Comparison of ENCODE assay signal across 15 mouse cellular contexts in genomic region chr10:99182107-99182506, GRCm38 (mm10). TPM values are rescaled to one million over a fixed set of nuclear protein-coding genes. Genes with fewer than 3 reads are reported as not detected.
A peak's percentile ranks its signal among the peaks of the same experiment; 100 is the strongest.
DNase-seq lines count a peak whose midpoint lies in the region; ATAC-seq and TF ChIP-seq lines count a peak whose summit lies in the region.
"Had no signal": no experiment of that assay in that cellular context is flagged by ENCODE, and none has a peak within 500 bp of the region (broad histone marks: within the 10 kb centered on the region; RNA-seq: fewer than 3 reads in every experiment).

No protein-coding gene starts in this region.

- TF ChIP-seq POLR2A in spleen, adult 2 months (IDR thresholded peaks at IDR 0.05; ENCODE audit: low read depth, low read length) = no peak
- no peak for TF ChIP-seq POLR2A in bone marrow macrophage, adult 2 months (IDR thresholded peaks at IDR 0.05; ENCODE audit: borderline replicate concordance, low read depth, low read length)

- 7% methylated on average over 5 of the region's 5 CpGs for WGBS in spleen, adult 2 months
- 80% methylated on average over 5 of the region's 5 CpGs for WGBS in hindbrain, postnatal 0 days

- peak overlapping the region; percentile 78 for H3K27ac ChIP-seq in spleen, adult 2 months (ENCODE audit: insufficient read depth, low read length)
- peak overlapping the region; percentile 93 for H3K27ac ChIP-seq in bone marrow macrophage, adult 2 months (ENCODE audit: insufficient read depth, low read depth, low read length)
- no peak overlapping the region for H3K27ac ChIP-seq in hindbrain, postnatal 0 days
- H3K27ac ChIP-seq: embryonic facial prominence, embryonic 15.5 days; heart, embryonic 13.5 days had no signal

- H3K36me3 ChIP-seq in spleen, adult 2 months (ENCODE audit: control insufficient read depth, insufficient read depth, low read length) = no peaks in the 10 kb centered on the region
- no peaks in the 10 kb centered on the region for H3K36me3 ChIP-seq in hindbrain, postnatal 0 days (ENCODE audit: insufficient read depth, low read length)
- H3K36me3 ChIP-seq: embryonic facial prominence, embryonic 15.5 days; heart, embryonic 13.5 days had no signal

- peak; percentile 60 to 61 for DNase-seq in spleen, adult 2 months (ENCODE audit: low read depth in 1 of 2, low spot score in 2 of 2)
- no peak for DNase-seq in spleen, adult 18-20 months
- peak; percentile 50 for DNase-seq in thymus, postnatal 4 days
- DNase-seq in hindbrain, postnatal 0 days (ENCODE audit: low spot score) = no peak
- no peak for DNase-seq in gastrocnemius, postnatal 14 days
- DNase-seq: cerebellum, adult 9-11 months; forebrain, postnatal 0 days; kidney, postnatal 4 days; lung, postnatal 10 days had no signal

- no peak overlapping the region for H3K9ac ChIP-seq in hindbrain, postnatal 0 days (replicated peaks; ENCODE audit: low read length)
- H3K9ac ChIP-seq: embryonic facial prominence, embryonic 15.5 days; forebrain, postnatal 0 days; heart, embryonic 13.5 days had no signal

- H3K4me3 ChIP-seq in spleen, adult 2 months (ENCODE audit: extremely low read depth, insufficient read depth, insufficient read length) = no peak overlapping the region
- H3K4me3 ChIP-seq in bone marrow macrophage, adult 2 months (ENCODE audit: insufficient read depth, low read length) = no peak overlapping the region
- H3K4me3 ChIP-seq in hindbrain, postnatal 0 days (ENCODE audit: low read length) = no peak overlapping the region
- H3K4me3 ChIP-seq: embryonic facial prominence, embryonic 15.5 days; heart, embryonic 13.5 days; limb, embryonic 10.5 days had no signal

- H3K9me3 ChIP-seq in hindbrain, postnatal 0 days (ENCODE audit: low read length) = no peaks in the 10 kb centered on the region
- H3K9me3 ChIP-seq: embryonic facial prominence, embryonic 15.5 days; heart, embryonic 13.5 days; limb, embryonic 10.5 days had no signal

- TF ChIP-seq CTCF in spleen, adult 2 months (IDR thresholded peaks at IDR 0.05; ENCODE audit: extremely low read depth, insufficient read depth, insufficient read length, insufficient replicate concordance) = no peak
- no peak for TF ChIP-seq CTCF in bone marrow macrophage, adult 2 months (IDR thresholded peaks at IDR 0.05; ENCODE audit: low read depth, low read length)
- TF ChIP-seq CTCF in hindbrain, postnatal 0 days (IDR thresholded peaks at IDR 0.05; ENCODE audit: low read depth) = no peak

- intact Hi-C loops in gastrocnemius, postnatal 14 days (cut with DNase I; ENCODE audit: low total_unique reads) = no loop called here

- ATAC-seq in megakaryocyte-erythroid progenitor cell, adult 5-6 weeks (replicated peaks; ENCODE audit: low FRiP score, low TSS enrichment, poor library complexity, severe bottlenecking) = peak; percentile 48; the same call in 1 of the 2 replicates
- no peak for ATAC-seq in hindbrain, postnatal 0 days
- ATAC-seq: forebrain, postnatal 0 days had no signal

- no peaks in the 10 kb centered on the region for H3K27me3 ChIP-seq in spleen, adult 2 months (ENCODE audit: control insufficient read depth, insufficient read depth, low read length)
- no peaks in the 10 kb centered on the region for H3K27me3 ChIP-seq in hindbrain, postnatal 0 days (ENCODE audit: insufficient read depth, low read length)
- H3K27me3 ChIP-seq: embryonic facial prominence, embryonic 15.5 days; heart, embryonic 13.5 days had no signal

- H3K4me2 ChIP-seq in hindbrain, postnatal 0 days (ENCODE audit: low read depth, low read length) = no peak overlapping the region
- H3K4me2 ChIP-seq: embryonic facial prominence, embryonic 15.5 days; heart, embryonic 13.5 days had no signal

- peaks cover 15% of the 10 kb centered on the region for H3K4me1 ChIP-seq in spleen, adult 2 months (ENCODE audit: control insufficient read depth, insufficient read depth, insufficient read length)
- H3K4me1 ChIP-seq in bone marrow macrophage, adult 2 months (ENCODE audit: control insufficient read depth, insufficient read depth, low read length) = peaks cover 34% of the 10 kb centered on the region
- no peaks in the 10 kb centered on the region for H3K4me1 ChIP-seq in hindbrain, postnatal 0 days (ENCODE audit: insufficient read depth, low read length)
- H3K4me1 ChIP-seq: embryonic facial prominence, embryonic 15.5 days; heart, embryonic 13.5 days; limb, embryonic 10.5 days had no signal

RNA-seq across cellular contexts. Expression of gene Phxr2, which starts 56.0 kb away (rescaled TPM):
- polyA plus RNA-seq in spleen, adult 2 months (2012; rRNA removed) = not detected in 2 replicates
- polyA plus RNA-seq in bone marrow macrophage, adult 2 months (2012; ENCODE audit: insufficient read depth, insufficient read length, missing spikeins) = not detected in 2 replicates
- 0.28 TPM in 1 of 2 replicates, not detected in the other for total RNA-seq in megakaryocyte-erythroid progenitor cell, adult 5-6 weeks (2014; fragmentation: Nextera tagmentation)
- total RNA-seq in megakaryocyte-erythroid progenitor cell, adult 5-6 weeks (2017) = not detected in 2 replicates
- total RNA-seq in hindbrain, postnatal 0 days (2014; rRNA removed) = not detected in 2 replicates
- not detected in 2 replicates for polyA plus RNA-seq in hindbrain, postnatal 0 days (2015; fragmentation: Nextera tagmentation; extraction: Ambion mirVana)
- total RNA-seq in gastrocnemius, postnatal 14 days (2021) = not detected
- total RNA-seq: forebrain, postnatal 0 days had no signal
- polyA plus RNA-seq: embryonic facial prominence, embryonic 15.5 days; forebrain, postnatal 0 days; heart, embryonic 13.5 days; intestine, embryonic 14.5 days had no signal

Comparison
In these comparisons a context has a peak if more than half of its experiments do, and no peak if none do; other contexts are left out.
1. DNase-seq: peak in spleen, adult 2 months (2 of 2) and thymus, postnatal 4 days (single experiment); none in spleen, adult 18-20 months (0 of 2), hindbrain, postnatal 0 days (single experiment) and gastrocnemius, postnatal 14 days (single experiment).